Mouse (Mus musculus) liver, postnatal 0 days (tissue): Measurements from ENCODE around the gene Evi5l. TPM values are rescaled to one million over a fixed set of nuclear protein-coding genes. Genes with fewer than 3 reads are reported as not detected.

Experiments used
- ATAC-seq: fragments of 200-750 bp; cut with Nextera tagmentation; 2 replicates; pipeline ENCODE4 v1.8.0; 2017; ENCODE audit warnings: mild to moderate bottlenecking, moderate library complexity
- DNase-seq: peaks from one replicate; pipeline ENCODE4 v3.0.0-alpha.2; 2016
- H3K27ac ChIP-seq: fragments of 300-500 bp; sonication (generic); 2 replicates; pipeline ENCODE4 v1.5.1; 2014; ENCODE audit warnings: antibody characterized with exemption, moderate library complexity, mild to moderate bottlenecking, low read depth
- H3K27me3 ChIP-seq: fragments of 300-500 bp; sonication (generic); 2 replicates; pipeline ENCODE4 v1.6.1; 2014; ENCODE audit warnings: low read length, control low read depth, mixed read lengths; ENCODE audit not compliant: insufficient read depth
- H3K36me3 ChIP-seq: fragments of 300-500 bp; sonication (generic); replicated peaks from 2 replicates; pipeline ENCODE4 v1.6.1; 2014; ENCODE audit warnings: mild to moderate bottlenecking, control low read depth, low read length, moderate library complexity, mixed read lengths; ENCODE audit not compliant: insufficient read depth
- H3K4me1 ChIP-seq: fragments of 300-500 bp; sonication (generic); 2 replicates; pipeline ENCODE4 v1.6.1; 2014; ENCODE audit warnings: antibody characterized with exemption, mild to moderate bottlenecking, control low read depth; ENCODE audit not compliant: insufficient read depth
- H3K4me2 ChIP-seq: fragments of 300-500 bp; sonication (generic); 2 replicates; pipeline ENCODE4 v1.6.1; 2014; ENCODE audit warnings: low read depth, mild to moderate bottlenecking, low read length, moderate library complexity, mixed read lengths
- H3K4me3 ChIP-seq: fragments of 300-500 bp; sonication (generic); 2 replicates; pipeline ENCODE4 v1.5.1; 2014; ENCODE audit warnings: low read depth, low read length
- H3K9ac ChIP-seq: fragments of 300-500 bp; sonication (generic); replicated peaks from 2 replicates; pipeline ENCODE4 v1.6.1; 2014; ENCODE audit warnings: mild to moderate bottlenecking, moderate library complexity
- H3K9me3 ChIP-seq: fragments of 300-500 bp; sonication (generic); 2 replicates; pipeline ENCODE4 v1.6.1; 2016; ENCODE audit warnings: mild to moderate bottlenecking, control low read depth, low read length, mixed read lengths
- CTCF ChIP-seq: sonication (generic); IDR thresholded peaks from 2 replicates; pipeline ENCODE4 v1.5.1; 2016; ENCODE audit warnings: antibody characterized with exemption, low read depth
- EP300 ChIP-seq: IDR thresholded peaks from 2 replicates; pipeline ENCODE4 v1.6.1; 2016; ENCODE audit warnings: antibody characterized with exemption, low read depth, mild to moderate bottlenecking
- WGBS: fragments of 180-500 bp; shearing (Covaris S2); extraction: QIAGEN DNeasy Blood & Tissue Kit; methylation state at CpG from one replicate; pipeline ENCODE4 v1.1.7; 2014; ENCODE audit not compliant: insufficient replicate concordance; 5-methylcytosine and 5-hydroxymethylcytosine counted together
- polyA plus RNA-seq: library from polyadenylated mRNA; unstranded; fragments of >200 nt; fragmentation: Nextera tagmentation; extraction: Ambion mirVana; gene quantifications from 2 replicates; pipeline ENCODE4 v1.2.1, GENCODE M21; 2015

Gene Evi5l
- polyA plus RNA-seq, 1 experiment from 2014 or later, result 3.8 TPM

DNA sequence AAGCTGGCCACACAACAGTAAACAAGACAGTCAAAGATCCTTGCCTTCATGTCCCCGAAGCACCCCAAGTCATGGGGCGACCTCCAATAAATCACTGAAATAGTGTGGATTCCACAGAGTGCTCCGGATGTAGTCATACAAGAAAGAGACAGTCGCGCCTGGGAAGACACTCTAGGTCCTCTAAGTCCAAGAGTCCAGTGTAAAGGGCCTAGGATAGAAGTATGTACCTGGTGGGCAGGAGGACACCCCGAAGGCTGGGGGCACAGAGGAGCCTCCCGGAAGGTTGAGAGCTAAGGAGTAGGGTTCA is 27.2 kb downstream of the Evi5l start:
- TF ChIP-seq CTCF, result no peak
- no peak for TF ChIP-seq EP300
- Histone ChIP-seq H3K9me3 (no peaks in the 10 kb centered on the region), H3K4me1 (peaks cover 15% of the 10 kb centered on the region), H3K9ac (no peak overlapping the region), H3K27me3 (no peaks in the 10 kb centered on the region), H3K4me2 (peak overlapping the region; percentile 31; the same call in 1 of the 2 replicates), H3K27ac (no peak overlapping the region), H3K4me3 (no peak overlapping the region), H3K36me3 (no peaks in the 10 kb centered on the region)
- DNase-seq (no peak), ATAC-seq (no peak)
- WGBS, result 48% methylated on average over 7 of the region's 7 CpGs

DNA sequence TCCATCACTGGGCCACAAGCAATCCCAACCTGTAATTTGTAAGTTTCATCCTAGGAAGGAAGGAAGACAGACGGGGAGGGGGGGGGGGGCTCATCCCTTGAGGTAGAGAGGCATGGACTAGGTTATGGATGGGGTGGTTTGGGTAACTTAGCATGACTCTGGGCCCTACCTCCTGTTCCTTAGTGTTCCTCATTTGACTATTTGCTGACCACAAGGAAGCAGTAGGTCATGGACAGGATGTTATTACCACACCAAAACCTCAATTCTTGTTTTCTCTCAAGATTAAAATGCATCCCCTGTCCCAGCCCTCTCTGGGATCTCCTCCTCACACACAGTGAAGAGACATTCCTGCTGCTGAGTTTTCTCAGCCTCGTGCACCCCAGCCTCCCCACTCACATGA is 35.0 kb downstream of the Evi5l start:
- H3K4me1 ChIP-seq, result no peaks in the 10 kb centered on the region
- H3K27me3 ChIP-seq, result peaks cover 10% of the 10 kb centered on the region; the same call in 1 of the 2 replicates
- no peak for TF ChIP-seq EP300
- TF ChIP-seq CTCF, result no peak
- no peak for DNase-seq
- H3K9me3 ChIP-seq, result no peaks in the 10 kb centered on the region
- H3K27ac ChIP-seq, result no peak overlapping the region
- peak; percentile 27; the same call in 1 of the 2 replicates for ATAC-seq
- H3K4me3 ChIP-seq, result no peak overlapping the region
- H3K36me3 ChIP-seq, result no peaks in the 10 kb centered on the region
- WGBS, result 29% methylated on average over 2 of the region's 2 CpGs
- no peak overlapping the region for H3K9ac ChIP-seq
- no peak overlapping the region for H3K4me2 ChIP-seq

GRCm38 (mm10) chr8:4205246-4206123 is 39.1 kb downstream of the Evi5l start:
- Histone ChIP-seq H3K27me3 (peaks cover 19% of the 10 kb centered on the region), H3K4me1 (no peaks in the 10 kb centered on the region), H3K36me3 (no peaks in the 10 kb centered on the region), H3K4me3 (no peak overlapping the region), H3K9me3 (no peaks in the 10 kb centered on the region), H3K4me2 (no peak overlapping the region), H3K27ac (no peak overlapping the region), H3K9ac (no peak overlapping the region)
- WGBS, result 35% methylated on average over 38 of the region's 38 CpGs
- DNase-seq (no peak), ATAC-seq (no peak)
- TF ChIP-seq EP300 (no peak), CTCF (no peak)

DNA sequence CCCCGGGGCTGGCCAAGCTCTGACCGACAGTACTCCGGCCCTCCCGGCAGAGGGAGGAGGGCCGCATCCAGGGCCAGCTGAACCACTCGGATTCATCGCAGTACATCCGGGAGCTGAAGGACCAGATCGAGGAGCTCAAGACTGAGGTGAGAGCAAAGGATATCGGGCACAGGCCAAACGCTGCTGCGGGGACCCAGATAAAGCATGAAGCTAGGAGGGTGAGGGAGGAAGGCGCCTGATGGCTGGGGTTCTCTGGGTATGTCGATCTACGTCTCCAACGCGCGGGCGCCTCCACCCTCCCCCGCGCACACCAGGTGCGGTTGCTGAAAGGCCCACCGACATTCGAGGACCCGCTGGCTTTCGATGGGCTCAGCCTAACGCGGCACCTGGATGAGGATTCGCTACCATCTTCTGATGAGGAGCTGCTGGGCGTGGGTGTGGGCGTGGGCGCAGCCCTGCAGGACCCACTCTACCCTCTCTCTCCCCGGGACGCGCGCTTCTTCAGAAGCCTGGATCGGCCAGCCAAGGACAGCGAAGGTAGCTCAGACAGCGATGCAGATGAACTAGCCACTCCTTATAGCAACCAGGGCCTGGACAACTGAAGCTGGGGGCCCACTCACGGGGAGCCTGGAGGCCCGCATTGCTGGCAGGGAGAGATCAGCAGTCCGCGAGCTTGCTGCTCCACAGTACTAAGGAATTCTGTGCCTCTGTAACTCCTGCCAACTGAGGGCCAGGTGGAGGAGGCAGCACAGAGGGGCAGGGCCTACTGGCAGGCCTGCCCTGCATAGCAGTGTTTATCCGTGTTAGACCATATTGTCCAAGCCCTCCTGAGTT is 40.0 kb downstream of the Evi5l start:
- Histone ChIP-seq H3K27ac (no peak overlapping the region), H3K4me1 (no peaks in the 10 kb centered on the region), H3K4me2 (no peak overlapping the region), H3K9ac (no peak overlapping the region), H3K36me3 (no peaks in the 10 kb centered on the region), H3K27me3 (peaks cover 19% of the 10 kb centered on the region), H3K9me3 (no peaks in the 10 kb centered on the region), H3K4me3 (no peak overlapping the region)
- 32% methylated on average over 43 of the region's 44 CpGs for WGBS
- no peak for DNase-seq
- no peak for TF ChIP-seq EP300
- TF ChIP-seq CTCF, result no peak
- no peak for ATAC-seq

GRCm38 (mm10) chr8:4207016-4207350 is 40.6 kb downstream of the Evi5l start:
- no peaks in the 10 kb centered on the region for H3K36me3 ChIP-seq
- ATAC-seq (no peak), DNase-seq (no peak)
- no peak overlapping the region for H3K27ac ChIP-seq
- H3K4me1 ChIP-seq, result no peaks in the 10 kb centered on the region
- H3K27me3 ChIP-seq, result peaks cover 19% of the 10 kb centered on the region
- no peak overlapping the region for H3K9ac ChIP-seq
- WGBS, result 68% methylated on average over 2 of the region's 2 CpGs
- no peaks in the 10 kb centered on the region for H3K9me3 ChIP-seq
- H3K4me3 ChIP-seq, result no peak overlapping the region
- no peak for TF ChIP-seq EP300
- TF ChIP-seq CTCF, result no peak
- H3K4me2 ChIP-seq, result no peak overlapping the region

GRCm38 (mm10) chr8:4211097-4211496 is 44.7 kb downstream of the Evi5l start:
- DNase-seq (no peak), ATAC-seq (no peak)
- WGBS, result 70% methylated on average over 6 of the region's 6 CpGs
- Histone ChIP-seq H3K27me3 (peaks cover 34% of the 10 kb centered on the region), H3K4me1 (peaks cover 18% of the 10 kb centered on the region), H3K9me3 (no peaks in the 10 kb centered on the region), H3K9ac (no peak overlapping the region), H3K36me3 (no peaks in the 10 kb centered on the region), H3K4me2 (no peak overlapping the region), H3K4me3 (no peak overlapping the region), H3K27ac (no peak overlapping the region)
- TF ChIP-seq EP300, result no peak
- 0 out of 2 replicates have a peak, but pooled peaks have one; percentile 17 for TF ChIP-seq CTCF
